Mouse (Mus musculus): ENCODE results near the gene Rad51b. TPM values are rescaled to one million over a fixed set of nuclear protein-coding genes. Genes with fewer than 3 reads are reported as not detected.

Gene Rad51b
- polyA plus RNA-seq, 1 experiment from 2014 or later: 6.4 TPM

GRCm38 (mm10) chr12:79679251-79679901 lies 382.3 kb downstream of the Rad51b start:
- no peak overlapping the region for H3K4me3 ChIP-seq
- H3K27me3 ChIP-seq (replicated peaks; ENCODE audit: low read depth, poor library complexity, severe bottlenecking): no peaks in the 10 kb centered on the region
- no peaks in the 10 kb centered on the region for H3K36me3 ChIP-seq (replicated peaks)
- WGBS: 87% methylated on average over 11 of the region's 11 CpGs
- no peaks in the 10 kb centered on the region for H3K9me3 ChIP-seq
- peak overlapping the region; percentile 77; the same call in 1 of the 2 replicates for H3K27ac ChIP-seq (replicated peaks)
- peaks cover 77% of the 10 kb centered on the region for H3K4me1 ChIP-seq
- DNase-seq (ENCODE audit: low spot score): peak; percentile 6

- H3K4me1 ChIP-seq: peaks cover 70% of the 10 kb centered on the region
- H3K4me3 ChIP-seq: no peak overlapping the region
- H3K27ac ChIP-seq (replicated peaks): peak overlapping the region; percentile 77
- peak; percentile 7 for DNase-seq (ENCODE audit: low spot score)
- H3K9me3 ChIP-seq: no peaks in the 10 kb centered on the region
- no peaks in the 10 kb centered on the region for H3K36me3 ChIP-seq (replicated peaks)
- no peaks in the 10 kb centered on the region for H3K27me3 ChIP-seq (replicated peaks; ENCODE audit: low read depth, poor library complexity, severe bottlenecking)
- WGBS: 72% methylated on average over 9 of the region's 9 CpGs
These were observed 383.0 kb downstream of the Rad51b start for GRCm38 (mm10) chr12:79679941-79680697.

- Histone ChIP-seq H3K4me1 (peaks cover 64% of the 10 kb centered on the region), H3K27ac (replicated peaks) (peak overlapping the region; percentile 77), H3K9me3 (no peaks in the 10 kb centered on the region), H3K4me3 (no peak overlapping the region), H3K36me3 (replicated peaks) (no peaks in the 10 kb centered on the region), H3K27me3 (replicated peaks; ENCODE audit: low read depth, poor library complexity, severe bottlenecking) (no peaks in the 10 kb centered on the region)
- DNase-seq (ENCODE audit: low spot score): peak; percentile 14
- 36% methylated on average over 3 of the region's 3 CpGs for WGBS
These were observed 383.6 kb downstream of the Rad51b start for GRCm38 (mm10) chr12:79680698-79681072.

GRCm38 (mm10) chr12:79681571-79681970 lies 384.5 kb downstream of the Rad51b start:
- 42% methylated on average over 6 of the region's 6 CpGs for WGBS
- no peaks in the 10 kb centered on the region for H3K27me3 ChIP-seq (replicated peaks; ENCODE audit: low read depth, poor library complexity, severe bottlenecking)
- H3K4me3 ChIP-seq: no peak overlapping the region
- no peaks in the 10 kb centered on the region for H3K36me3 ChIP-seq (replicated peaks)
- H3K4me1 ChIP-seq: peaks cover 62% of the 10 kb centered on the region
- DNase-seq (ENCODE audit: low spot score): peak; percentile 12
- H3K27ac ChIP-seq (replicated peaks): peak overlapping the region; percentile 77
- H3K9me3 ChIP-seq: no peaks in the 10 kb centered on the region

DNA sequence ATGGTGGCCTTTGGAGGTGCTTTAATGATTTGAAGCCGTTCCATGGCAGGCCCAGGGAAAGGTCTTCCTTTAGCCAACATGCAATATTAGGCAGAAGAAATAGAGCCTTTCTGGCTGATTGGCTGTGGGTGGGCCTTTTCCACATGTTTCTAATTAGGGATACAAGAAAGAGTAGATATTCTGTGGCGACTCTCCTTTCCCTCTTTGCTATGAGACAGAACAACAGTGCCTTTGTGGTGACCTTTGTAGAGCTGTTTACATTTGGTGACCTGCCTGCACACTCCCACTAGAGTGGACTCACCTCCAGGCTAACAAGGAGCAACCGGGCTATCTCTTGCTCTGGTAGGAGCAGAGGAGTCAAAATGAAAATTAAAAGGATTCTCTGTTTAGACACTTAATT lies 386.3 kb downstream of the Rad51b start:
- 21% methylated on average over 3 of the region's 3 CpGs for WGBS
- H3K36me3 ChIP-seq (replicated peaks): no peaks in the 10 kb centered on the region
- H3K9me3 ChIP-seq: no peaks in the 10 kb centered on the region
- peaks cover 74% of the 10 kb centered on the region for H3K4me1 ChIP-seq
- H3K27ac ChIP-seq (replicated peaks): peak overlapping the region; percentile 77
- H3K27me3 ChIP-seq (replicated peaks; ENCODE audit: low read depth, poor library complexity, severe bottlenecking): no peaks in the 10 kb centered on the region
- H3K4me3 ChIP-seq: no peak overlapping the region
- DNase-seq (ENCODE audit: low spot score): peak; percentile 76

DNA sequence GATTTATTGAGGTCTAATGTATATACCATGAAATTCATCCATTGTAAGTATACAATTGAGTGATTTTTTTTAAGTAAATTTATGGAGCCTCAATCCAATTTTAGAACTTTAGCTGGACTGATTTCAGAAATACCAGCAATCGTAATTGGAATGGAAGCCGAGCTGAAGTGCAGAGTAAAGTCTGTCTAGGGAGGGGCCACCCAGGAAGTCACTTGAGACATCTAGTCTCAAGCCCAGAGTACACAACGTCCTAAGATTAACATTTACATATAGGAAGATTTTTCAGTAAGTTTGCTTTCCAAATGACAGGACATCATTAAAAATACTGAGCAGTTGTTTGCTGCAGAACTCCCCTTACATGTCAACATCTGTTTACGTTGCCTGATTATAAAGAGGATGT lies 386.7 kb downstream of the Rad51b start:
- H3K27me3 ChIP-seq (replicated peaks; ENCODE audit: low read depth, poor library complexity, severe bottlenecking): no peaks in the 10 kb centered on the region
- H3K4me3 ChIP-seq: no peak overlapping the region
- 46% methylated on average over 4 of the region's 4 CpGs for WGBS
- H3K9me3 ChIP-seq: no peaks in the 10 kb centered on the region
- H3K4me1 ChIP-seq: peaks cover 78% of the 10 kb centered on the region
- no peaks in the 10 kb centered on the region for H3K36me3 ChIP-seq (replicated peaks)
- H3K27ac ChIP-seq (replicated peaks): peak overlapping the region; percentile 77
- DNase-seq (ENCODE audit: low spot score): no peak

DNA sequence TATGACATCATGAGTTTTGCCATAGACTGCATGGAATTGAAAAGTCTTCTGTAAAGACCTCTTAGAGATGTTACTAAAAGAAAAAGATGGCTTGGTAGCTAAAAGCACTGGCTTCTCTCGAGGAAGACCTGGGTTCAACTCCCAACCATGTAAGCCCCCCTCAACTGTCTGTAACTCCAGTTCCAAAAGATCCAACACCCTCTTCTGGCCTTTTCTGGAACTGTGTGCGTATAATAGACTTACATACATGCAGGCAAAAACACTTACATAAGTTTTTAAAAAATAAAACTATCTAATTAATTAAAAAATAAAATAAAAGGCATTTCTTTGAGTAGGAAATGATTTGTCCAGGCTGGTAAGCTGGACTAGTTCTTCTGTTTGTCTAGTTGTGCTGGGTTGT lies 387.3 kb downstream of the Rad51b start:
- H3K4me3 ChIP-seq: no peak overlapping the region
- H3K9me3 ChIP-seq: no peaks in the 10 kb centered on the region
- H3K4me1 ChIP-seq: peaks cover 78% of the 10 kb centered on the region
- H3K27ac ChIP-seq (replicated peaks): peak overlapping the region; percentile 77
- H3K36me3 ChIP-seq (replicated peaks): no peaks in the 10 kb centered on the region
- 84% methylated on average over 2 of the region's 2 CpGs for WGBS
- no peak for DNase-seq (ENCODE audit: low spot score)
- no peaks in the 10 kb centered on the region for H3K27me3 ChIP-seq (replicated peaks; ENCODE audit: low read depth, poor library complexity, severe bottlenecking)

GRCm38 (mm10) chr12:79686594-79687325 lies 389.7 kb downstream of the Rad51b start:
- Histone ChIP-seq H3K27ac (replicated peaks) (peak overlapping the region; percentile 77), H3K9me3 (no peaks in the 10 kb centered on the region), H3K27me3 (replicated peaks; ENCODE audit: low read depth, poor library complexity, severe bottlenecking) (no peaks in the 10 kb centered on the region), H3K36me3 (replicated peaks) (no peaks in the 10 kb centered on the region), H3K4me3 (no peak overlapping the region), H3K4me1 (peaks cover 57% of the 10 kb centered on the region)
- no peak for DNase-seq (ENCODE audit: low spot score)
- whole genome bisulfite sequencing: 56% methylated on average over 9 of the region's 9 CpGs

GRCm38 (mm10) chr12:79687683-79688386 lies 390.8 kb downstream of the Rad51b start:
- H3K4me3 ChIP-seq: no peak overlapping the region
- no peaks in the 10 kb centered on the region for H3K9me3 ChIP-seq
- peak overlapping the region; percentile 31; the same call in 1 of the 2 replicates for H3K27ac ChIP-seq (replicated peaks)
- DNase-seq (ENCODE audit: low spot score): no peak
- WGBS: 66% methylated on average over 7 of the region's 7 CpGs
- no peaks in the 10 kb centered on the region for H3K27me3 ChIP-seq (replicated peaks; ENCODE audit: low read depth, poor library complexity, severe bottlenecking)
- peaks cover 47% of the 10 kb centered on the region for H3K4me1 ChIP-seq
- no peaks in the 10 kb centered on the region for H3K36me3 ChIP-seq (replicated peaks)

- H3K4me3 ChIP-seq: no peak overlapping the region
- peaks cover 32% of the 10 kb centered on the region for H3K4me1 ChIP-seq
- H3K36me3 ChIP-seq (replicated peaks): no peaks in the 10 kb centered on the region
- no peak for DNase-seq (ENCODE audit: low spot score)
- no peaks in the 10 kb centered on the region for H3K27me3 ChIP-seq (replicated peaks; ENCODE audit: low read depth, poor library complexity, severe bottlenecking)
- H3K27ac ChIP-seq (replicated peaks): peak overlapping the region; percentile 26; the same call in 1 of the 2 replicates
- WGBS: 83% methylated on average over 8 of the region's 8 CpGs
- H3K9me3 ChIP-seq: no peaks in the 10 kb centered on the region
These were observed 392.2 kb downstream of the Rad51b start for GRCm38 (mm10) chr12:79689299-79689698.

DNA sequence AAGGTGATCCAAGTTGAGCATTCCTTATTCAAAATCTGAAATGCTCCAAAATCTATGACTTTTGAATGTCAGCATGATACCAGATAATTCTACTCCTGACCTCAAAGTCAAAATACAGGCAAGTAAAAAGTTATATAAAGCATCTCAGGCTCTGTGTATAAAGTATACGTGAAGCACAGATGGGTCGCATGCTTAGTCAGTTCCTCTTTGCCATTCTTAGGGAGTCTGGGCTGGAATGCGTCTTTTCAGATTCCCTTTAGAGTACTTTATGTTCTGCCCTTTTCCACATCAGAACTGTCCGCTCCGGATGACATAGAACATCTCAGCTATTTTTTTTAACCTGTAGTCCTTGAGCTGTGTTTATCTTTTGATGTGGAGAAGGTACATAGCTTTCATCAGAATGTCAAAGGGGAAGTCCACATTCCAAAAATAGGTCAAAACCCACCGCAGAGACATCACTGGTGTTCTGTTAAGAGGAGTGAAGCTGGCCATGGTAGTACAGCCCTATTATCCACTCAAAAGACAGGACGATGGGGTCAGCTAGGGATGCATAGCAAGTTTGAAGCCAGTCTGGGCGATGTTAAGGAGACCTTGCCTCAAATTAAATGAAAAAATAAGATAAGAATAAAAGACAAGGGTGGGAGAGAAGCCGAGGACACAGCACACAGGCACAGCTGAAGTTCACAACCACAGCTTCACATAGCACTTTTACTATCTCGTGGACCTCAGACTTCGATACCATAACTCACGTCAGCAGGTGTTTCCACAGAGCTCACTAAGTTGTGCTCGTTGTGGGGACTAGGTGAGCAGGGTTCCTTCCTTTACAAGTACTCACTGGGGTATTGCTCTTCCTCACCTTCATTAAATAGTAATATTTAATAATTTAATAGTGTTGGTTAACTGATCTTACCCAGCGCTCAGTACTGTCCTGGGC lies 395.1 kb downstream of the Rad51b start:
- Histone ChIP-seq H3K36me3 (replicated peaks) (no peaks in the 10 kb centered on the region), H3K4me1 (peaks cover 30% of the 10 kb centered on the region), H3K4me3 (no peak overlapping the region), H3K9me3 (no peaks in the 10 kb centered on the region), H3K27me3 (replicated peaks; ENCODE audit: low read depth, poor library complexity, severe bottlenecking) (no peaks in the 10 kb centered on the region), H3K27ac (replicated peaks) (no peak overlapping the region)
- DNase-seq (ENCODE audit: low spot score): no peak
- 90% methylated on average over 14 of the region's 14 CpGs for WGBS

Data from embryonic facial prominence, embryonic 10.5 days (tissue).